Mouse (Mus musculus) ES-E14 (cell line): ENCODE results near the gene 4930447C04Rik. TPM values are rescaled to one million over a fixed set of nuclear protein-coding genes. Genes with fewer than 3 reads are reported as not detected.

Source experiments
- DNase-seq: peaks from one replicate; pipeline ENCODE4 v3.0.0-alpha.2; 2013; ENCODE audit warnings: low read depth, low spot score
- H3K27ac ChIP-seq: 2 replicates; pipeline ENCODE4 v1.5.1; 2012; ENCODE audit warnings: low read depth, mild to moderate bottlenecking, low read length, moderate library complexity, mixed read lengths; ENCODE audit not compliant: poor library complexity, insufficient read depth, severe bottlenecking
- H3K36me3 ChIP-seq: 2 replicates; pipeline ENCODE4 v1.6.1; 2012; ENCODE audit warnings: mild to moderate bottlenecking, low read length, moderate library complexity, mixed read lengths; ENCODE audit not compliant: control insufficient read depth, poor library complexity, insufficient read depth, severe bottlenecking
- H3K4me1 ChIP-seq, 2 experiments: fragments of 150-350 bp in 1 of 2; sonication (generic) in 1 of 2; 2 replicates each; pipeline ENCODE4 v1.6.1; 2012; ENCODE audit warnings: low read length in 2 of 2, mild to moderate bottlenecking in 1 of 2, mixed read lengths in 1 of 2; ENCODE audit not compliant: control insufficient read depth in 2 of 2, insufficient read depth in 2 of 2, poor library complexity in 1 of 2
- H3K4me3 ChIP-seq, 2 experiments: fragments of 150-350 bp in 1 of 2; sonication (generic) in 1 of 2; 2 replicates each; pipeline ENCODE4 v1.5.1; 2012; ENCODE audit warnings: low read length in 2 of 2, low read depth in 1 of 2, mild to moderate bottlenecking in 1 of 2, mixed read lengths in 1 of 2; ENCODE audit not compliant: insufficient read depth in 1 of 2, poor library complexity in 1 of 2, severe bottlenecking in 1 of 2
- H3K9ac ChIP-seq: 2 replicates; pipeline ENCODE4 v1.6.1; 2012; ENCODE audit warnings: low read depth, mild to moderate bottlenecking, low read length, mixed read lengths; ENCODE audit not compliant: poor library complexity, insufficient read depth, severe bottlenecking
- H3K9me3 ChIP-seq: fragments of 150-350 bp; sonication (generic); 2 replicates; pipeline ENCODE4 v1.6.1; 2012; ENCODE audit warnings: low read depth, mild to moderate bottlenecking, low read length; ENCODE audit not compliant: control insufficient read depth, insufficient read depth
- CHD2 ChIP-seq: IDR thresholded peaks from 2 replicates; pipeline ENCODE4 v1.6.1; 2014; ENCODE audit warnings: mild to moderate bottlenecking, low read depth, low read length, inconsistent platforms
- HCFC1 ChIP-seq: IDR thresholded peaks from 2 replicates; pipeline ENCODE4 v1.6.1; 2012; ENCODE audit warnings: low read length, inconsistent platforms, borderline replicate concordance; ENCODE audit not compliant: insufficient read depth
- MAFK ChIP-seq: IDR thresholded peaks from 2 replicates; pipeline ENCODE4 v1.6.1; 2014; ENCODE audit warnings: mild to moderate bottlenecking, low read depth, low read length, inconsistent platforms; ENCODE audit not compliant: insufficient read depth
- ZC3H11A ChIP-seq: IDR thresholded peaks from 2 replicates; pipeline ENCODE4 v1.6.1; 2012; ENCODE audit warnings: low read depth, mild to moderate bottlenecking, inconsistent platforms, low read length, borderline replicate concordance
- ZNF384 ChIP-seq: IDR thresholded peaks from 2 replicates; pipeline ENCODE4 v1.6.1; 2012; ENCODE audit warnings: low read depth, low read length, inconsistent platforms
- in situ Hi-C, 2 experiments: fragments of 600-800 bp; cut with MboI; formaldehyde crosslinking; loops; one replicate each; pipeline ENCODE4 v1.15.1; 2025; ENCODE audit warnings: low sequenced_read_pairs in 2 of 2, inconsistent platforms in 1 of 2; ENCODE audit not compliant: unreplicated experiment in 2 of 2
- total RNA-seq: library from RNA; depleted of rRNA; stranded (reverse); fragments of 300-350 nt; gene quantifications from 2 replicates; pipeline ENCODE4 v1.2.3, GENCODE M21; 2012

4930447C04Rik gene
- total RNA-seq, 1 experiment = 38.3 TPM

DNA sequence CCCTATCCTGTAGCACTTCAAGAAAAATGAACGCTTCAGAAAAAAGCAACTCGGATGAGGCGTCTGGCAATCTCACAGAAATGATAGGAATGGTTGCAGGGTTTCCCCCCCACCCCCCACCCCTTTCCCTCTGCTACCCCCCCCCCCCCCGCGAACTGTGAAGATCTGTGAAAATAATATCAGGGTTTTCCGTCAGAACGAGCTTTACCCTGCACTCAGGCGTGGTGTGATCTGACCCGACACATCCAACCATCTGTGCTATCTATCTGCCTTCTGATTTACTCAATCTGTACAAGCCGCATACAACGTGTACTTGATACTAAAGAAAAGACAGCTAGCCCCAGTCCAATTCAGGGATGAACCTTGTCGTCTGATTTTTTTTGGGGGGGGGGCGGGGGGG lies 2.4 kb downstream of the 4930447C04Rik start:
- H3K27ac ChIP-seq = no peak overlapping the region
- TF ChIP-seq CHD2 (no peak), ZNF384 (no peak), MAFK (no peak), HCFC1 (no peak), ZC3H11A (no peak)
- H3K9ac ChIP-seq = no peak overlapping the region
- H3K9me3 ChIP-seq = no peaks in the 10 kb centered on the region
- no peak overlapping the region for H3K4me3 ChIP-seq
- in situ Hi-C loops = no loop called here
- DNase-seq = no peak
- H3K4me1 ChIP-seq = no peaks in the 10 kb centered on the region
- H3K36me3 ChIP-seq = no peaks in the 10 kb centered on the region

DNA sequence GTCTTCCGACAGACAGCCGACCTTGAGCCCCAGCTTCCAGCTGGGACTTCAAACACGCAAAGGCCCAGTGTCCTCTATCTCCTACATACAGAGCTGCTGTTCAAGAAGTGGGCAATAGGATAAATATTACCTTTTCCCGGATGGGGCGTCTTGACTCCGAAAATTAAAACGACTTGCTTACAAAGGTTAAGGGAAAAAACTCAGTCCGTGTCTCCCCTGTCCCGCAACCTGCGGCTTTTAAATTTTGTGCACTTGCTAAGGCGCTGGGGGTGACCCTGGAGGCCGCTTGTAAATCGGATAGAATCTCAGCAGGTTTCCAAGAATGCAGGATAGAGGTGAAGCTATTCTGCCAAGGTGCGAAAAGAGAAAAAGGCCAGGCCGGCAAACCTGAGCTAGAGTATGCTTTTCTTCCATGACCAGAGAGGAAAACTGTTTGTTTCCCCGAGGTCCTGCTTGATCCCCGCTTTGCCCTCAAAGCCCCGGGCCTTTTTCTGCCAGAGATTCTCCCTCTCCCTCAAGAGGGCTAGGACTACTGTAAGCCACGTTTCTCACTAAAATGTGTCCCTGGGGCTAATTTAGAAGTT lies 2.9 kb downstream of the 4930447C04Rik start:
- in situ Hi-C loops = no loop called here
- no peak overlapping the region for H3K9ac ChIP-seq
- H3K27ac ChIP-seq = no peak overlapping the region
- no peaks in the 10 kb centered on the region for H3K9me3 ChIP-seq
- DNase-seq = no peak
- no peak for TF ChIP-seq ZNF384
- TF ChIP-seq ZC3H11A = no peak
- H3K36me3 ChIP-seq = no peaks in the 10 kb centered on the region
- no peak overlapping the region for H3K4me3 ChIP-seq
- no peaks in the 10 kb centered on the region for H3K4me1 ChIP-seq

DNA sequence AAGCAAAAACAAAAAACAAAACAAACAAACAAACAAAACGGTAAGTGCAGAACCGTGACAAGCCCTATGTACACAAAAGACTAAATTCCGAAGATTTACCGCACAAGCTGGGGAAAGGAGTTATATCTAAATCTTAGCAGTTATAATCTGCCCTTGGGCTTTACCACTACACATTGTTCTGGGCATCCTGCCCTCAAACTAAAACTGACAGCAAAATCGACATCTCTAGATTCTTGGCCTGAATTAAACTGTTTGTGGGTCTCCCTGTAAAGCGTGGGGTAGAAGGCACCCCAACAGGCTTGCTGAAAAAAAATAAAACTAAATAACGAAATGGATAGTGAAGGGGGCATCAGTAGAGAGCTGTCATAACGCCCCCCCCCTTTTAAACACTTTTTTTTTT lies 3.8 kb downstream of the 4930447C04Rik start:
- no peak overlapping the region for H3K9ac ChIP-seq
- TF ChIP-seq ZNF384 (no peak), HCFC1 (no peak), MAFK (no peak), CHD2 (no peak), ZC3H11A (no peak)
- H3K9me3 ChIP-seq = no peaks in the 10 kb centered on the region
- no peak for DNase-seq
- no peak overlapping the region for H3K4me3 ChIP-seq
- H3K4me1 ChIP-seq = no peaks in the 10 kb centered on the region
- H3K36me3 ChIP-seq = no peaks in the 10 kb centered on the region
- in situ Hi-C loops = no loop called here
- H3K27ac ChIP-seq = no peak overlapping the region

DNA sequence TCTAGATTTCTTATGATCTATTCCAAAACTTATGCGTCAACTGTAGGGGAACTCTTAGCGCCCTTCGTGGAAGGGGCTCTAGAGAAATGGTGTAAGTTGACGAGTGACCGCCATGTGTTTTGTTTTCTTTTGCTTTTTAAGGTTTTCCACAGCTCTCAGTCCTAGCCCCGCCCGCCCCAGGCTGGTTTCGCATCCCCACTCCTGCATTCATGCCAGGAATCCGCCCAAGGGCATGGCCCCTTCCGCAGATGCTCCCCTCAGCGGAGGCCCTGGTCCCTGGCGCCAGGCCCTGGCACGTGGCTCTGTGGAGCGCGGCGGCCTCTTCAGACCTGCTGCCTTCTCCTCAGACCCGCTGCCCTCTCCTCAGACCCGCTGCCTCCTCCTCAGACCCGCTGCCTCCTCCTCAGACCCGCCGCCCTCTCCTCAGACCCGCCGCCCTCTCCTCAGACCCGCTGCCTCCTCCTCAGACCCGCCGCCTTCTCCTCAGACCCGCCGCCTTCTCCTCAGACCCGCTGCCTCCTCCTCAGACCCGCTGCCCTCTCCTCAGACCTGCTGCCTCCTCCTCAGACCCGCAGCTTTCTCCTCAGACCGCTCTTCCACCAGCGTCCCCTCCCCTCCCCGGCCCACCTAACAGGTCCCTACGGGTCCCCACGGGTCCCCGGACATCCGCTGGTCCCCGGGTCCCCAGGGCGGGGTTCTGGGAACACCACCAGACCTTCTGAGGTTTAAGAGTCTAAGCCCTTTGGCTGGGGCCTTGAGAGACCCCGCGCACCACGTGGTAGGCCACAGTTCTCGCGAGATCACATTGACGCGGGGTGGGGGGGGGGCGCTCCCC lies 23.2 kb downstream of the 4930447C04Rik start:
- in situ Hi-C loops = no loop called here
- Histone ChIP-seq H3K36me3 (no peaks in the 10 kb centered on the region; the same call in 1 of the 2 replicates), H3K4me3 (peak overlapping the region; percentile 60 to 75), H3K4me1 (no peaks in the 10 kb centered on the region), H3K27ac (peak overlapping the region; percentile 41), H3K9me3 (no peaks in the 10 kb centered on the region), H3K9ac (peak overlapping the region; percentile 89)
- TF ChIP-seq HCFC1 (peak; percentile 52; the same call in 1 of the 2 replicates), CHD2 (peak; percentile 98), MAFK (no peak), ZC3H11A (no peak)
- no peak for DNase-seq
